Mouse (Mus musculus) hindbrain, embryonic 15.5 days (tissue): ENCODE measurements around the gene Golga2. TPM values are rescaled to one million over a fixed set of nuclear protein-coding genes. Genes with fewer than 3 reads are reported as not detected.
A peak's percentile ranks its signal among the peaks of the same experiment; 100 is the strongest.

ENCODE experiments used
- ATAC-seq: fragments of 200-750 bp; cut with Nextera tagmentation; 2 replicates; pipeline ENCODE4 v1.8.0; 2017; ENCODE audit warnings: low read depth, moderate number of reproducible peaks, moderate TSS enrichment; ENCODE audit not compliant: low FRiP score
- H3K27ac ChIP-seq: fragments of 300-500 bp; sonication (generic); replicated peaks from 2 replicates; pipeline ENCODE4 v1.5.1; 2015; ENCODE audit warnings: mild to moderate bottlenecking, inconsistent platforms
- H3K27me3 ChIP-seq: fragments of 300-500 bp; sonication (generic); 2 replicates; pipeline ENCODE4 v1.6.1; 2015; ENCODE audit warnings: control low read depth, inconsistent platforms
- H3K36me3 ChIP-seq: fragments of 300-500 bp; sonication (generic); 2 replicates; pipeline ENCODE4 v1.6.1; 2015; ENCODE audit warnings: control low read depth, inconsistent platforms
- H3K4me1 ChIP-seq: fragments of 300-500 bp; sonication (generic); replicated peaks from 2 replicates; pipeline ENCODE4 v1.6.1; 2015; ENCODE audit warnings: control low read depth, inconsistent platforms
- H3K4me2 ChIP-seq: fragments of 300-500 bp; sonication (generic); 2 replicates; pipeline ENCODE4 v1.6.1; 2015; ENCODE audit warnings: moderate library complexity, mild to moderate bottlenecking, inconsistent platforms
- H3K4me3 ChIP-seq: fragments of 300-500 bp; sonication (generic); 2 replicates; pipeline ENCODE4 v1.5.1; 2015; ENCODE audit warnings: mild to moderate bottlenecking, inconsistent platforms
- H3K9ac ChIP-seq: fragments of 300-500 bp; sonication (generic); 2 replicates; pipeline ENCODE4 v1.6.1; 2015; ENCODE audit warnings: inconsistent platforms
- H3K9me3 ChIP-seq: fragments of 300-500 bp; sonication (generic); 2 replicates; pipeline ENCODE4 v1.6.1; 2016; ENCODE audit warnings: control low read depth, inconsistent platforms
- WGBS: fragments of 180-500 bp; shearing (Covaris S2); methylation state at CpG from one replicate; pipeline ENCODE4 v1.1.7; 2015; 5-methylcytosine and 5-hydroxymethylcytosine counted together
- polyA plus RNA-seq: library from polyadenylated mRNA; unstranded; fragments of >200 nt; fragmentation: Nextera tagmentation; extraction: Ambion mirVana; gene quantifications from 2 replicates; pipeline ENCODE4 v1.2.1, GENCODE M21; 2015

The Golga2 gene
- polyA plus RNA-seq, 1 experiment from 2014 or later: 31.5 TPM

DNA sequence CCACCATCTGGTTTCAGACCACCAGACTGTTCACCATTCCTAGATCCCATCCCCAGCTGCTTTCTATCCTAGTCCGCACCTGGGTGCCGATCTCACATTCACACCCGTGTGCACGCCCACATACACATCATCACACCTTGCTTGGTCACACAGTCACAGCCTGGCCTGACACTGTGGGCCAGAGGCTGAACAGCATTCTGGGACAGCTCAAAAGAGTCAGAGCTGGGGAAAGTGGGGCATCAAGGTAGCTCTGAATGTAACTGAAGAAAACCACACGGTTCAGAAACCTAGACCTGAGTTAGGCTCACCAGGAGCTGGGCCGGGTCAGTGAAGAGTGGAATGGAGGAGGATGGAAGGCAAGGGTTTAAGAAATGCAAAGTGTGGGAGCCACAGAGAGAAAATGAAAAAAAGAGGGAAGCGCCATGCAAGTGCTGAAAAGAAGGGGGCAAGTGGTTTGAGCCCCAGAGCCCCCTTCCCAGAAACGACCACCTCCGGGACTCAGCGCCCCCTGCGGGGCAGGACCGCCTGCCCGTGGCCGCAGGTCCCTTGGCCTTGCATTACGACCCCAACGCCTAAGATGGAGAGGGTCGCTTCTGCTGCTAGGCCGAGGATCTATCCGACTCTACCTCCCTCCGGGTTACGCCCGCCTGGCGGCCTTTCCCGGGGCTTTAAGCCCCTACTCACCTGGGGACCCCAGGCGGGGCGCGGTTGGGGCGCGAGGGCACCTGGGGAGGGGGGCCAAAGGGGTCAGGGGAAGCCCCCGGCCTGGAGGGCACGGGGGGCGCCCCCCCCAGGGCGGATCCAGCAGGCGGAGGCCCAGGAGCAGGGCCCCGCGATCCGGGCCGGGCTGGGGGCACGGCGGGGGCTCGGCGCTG, 24.5 kb downstream of the Golga2 start:
- no peak for ATAC-seq
- H3K9ac ChIP-seq: peak overlapping the region; percentile 49
- H3K27ac ChIP-seq: no peak overlapping the region
- no peaks in the 10 kb centered on the region for H3K9me3 ChIP-seq
- 11% methylated on average over 40 of the region's 42 CpGs for WGBS
- H3K27me3 ChIP-seq: peaks cover 3% of the 10 kb centered on the region; the same call in 1 of the 2 replicates
- peaks cover 15% of the 10 kb centered on the region for H3K4me1 ChIP-seq
- H3K4me2 ChIP-seq: peak overlapping the region; percentile 93
- peak overlapping the region; percentile 47 for H3K4me3 ChIP-seq
- peaks cover 35% of the 10 kb centered on the region for H3K36me3 ChIP-seq

DNA sequence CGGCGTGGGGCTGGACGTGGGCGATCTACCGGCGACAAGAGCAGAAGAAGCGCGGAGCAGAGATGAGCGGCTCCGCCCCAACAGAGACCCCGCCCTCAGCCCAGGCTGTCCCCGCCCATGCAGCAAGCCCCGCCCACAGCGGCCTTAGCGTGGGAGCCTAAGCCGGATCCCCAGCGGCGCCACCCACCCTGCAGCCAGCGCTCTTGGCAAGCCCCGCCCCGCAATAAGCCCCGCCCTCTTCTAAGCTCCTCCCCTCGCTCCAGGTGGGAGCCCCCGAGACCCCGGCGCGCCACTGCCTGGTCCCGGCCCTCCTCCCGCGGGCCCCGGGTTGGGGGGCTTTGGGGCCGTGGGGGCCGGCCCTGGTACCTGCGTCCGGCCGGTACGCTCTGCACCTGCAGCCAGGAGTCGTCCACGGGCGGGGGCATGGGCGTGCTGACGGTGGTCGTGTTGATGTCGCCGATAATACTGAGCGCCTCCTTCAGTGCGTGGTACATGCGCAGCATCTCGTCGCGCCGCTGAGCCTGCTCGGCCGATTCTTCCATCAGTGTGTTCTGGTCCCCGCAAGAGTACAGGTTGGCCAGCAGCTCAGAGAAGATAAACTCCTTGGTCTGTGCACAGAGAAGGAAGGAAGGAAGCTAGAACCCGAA, 25.3 kb downstream of the Golga2 start:
- 4% methylated on average over 46 of the region's 56 CpGs for WGBS

DNA sequence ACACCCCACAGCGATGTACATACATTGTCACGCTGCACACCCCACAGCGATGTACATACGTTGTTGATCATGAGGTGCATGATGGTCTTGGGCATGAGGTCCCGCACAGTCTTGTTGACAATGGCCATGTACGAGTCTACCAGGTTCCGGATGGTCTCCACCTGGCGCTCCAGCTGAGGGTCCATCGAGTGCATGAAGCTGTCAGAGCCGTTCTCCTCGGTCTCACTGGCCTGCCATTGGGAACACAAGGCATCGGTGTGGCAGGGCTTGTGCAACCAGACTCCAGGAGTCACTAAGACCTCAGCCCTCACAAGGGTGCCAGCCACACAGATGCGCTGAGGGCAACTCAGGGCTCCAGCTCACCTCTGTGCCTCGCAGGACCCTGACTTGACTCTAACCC, 27.6 kb downstream of the Golga2 start:
- H3K4me1 ChIP-seq: peaks cover 27% of the 10 kb centered on the region
- H3K36me3 ChIP-seq: peaks cover 17% of the 10 kb centered on the region
- WGBS: 93% methylated on average over 14 of the region's 14 CpGs
- no peaks in the 10 kb centered on the region for H3K9me3 ChIP-seq
- peaks cover 6% of the 10 kb centered on the region; the same call in 1 of the 2 replicates for H3K27me3 ChIP-seq
- H3K4me2 ChIP-seq: no peak overlapping the region
- H3K9ac ChIP-seq: no peak overlapping the region
- no peak for ATAC-seq
- H3K27ac ChIP-seq: no peak overlapping the region
- no peak overlapping the region for H3K4me3 ChIP-seq

More for the DNA sequence above, 25.3 kb downstream of the Golga2 start:
- Histone ChIP-seq H3K4me3 (peak overlapping the region; percentile 47), H3K9ac (peak overlapping the region; percentile 49), H3K4me1 (peaks cover 19% of the 10 kb centered on the region), H3K9me3 (no peaks in the 10 kb centered on the region), H3K27ac (no peak overlapping the region), H3K27me3 (peaks cover 6% of the 10 kb centered on the region; the same call in 1 of the 2 replicates), H3K36me3 (peaks cover 32% of the 10 kb centered on the region), H3K4me2 (peak overlapping the region; percentile 93)
- ATAC-seq: peak; percentile 53; the same call in 1 of the 2 replicates

DNA sequence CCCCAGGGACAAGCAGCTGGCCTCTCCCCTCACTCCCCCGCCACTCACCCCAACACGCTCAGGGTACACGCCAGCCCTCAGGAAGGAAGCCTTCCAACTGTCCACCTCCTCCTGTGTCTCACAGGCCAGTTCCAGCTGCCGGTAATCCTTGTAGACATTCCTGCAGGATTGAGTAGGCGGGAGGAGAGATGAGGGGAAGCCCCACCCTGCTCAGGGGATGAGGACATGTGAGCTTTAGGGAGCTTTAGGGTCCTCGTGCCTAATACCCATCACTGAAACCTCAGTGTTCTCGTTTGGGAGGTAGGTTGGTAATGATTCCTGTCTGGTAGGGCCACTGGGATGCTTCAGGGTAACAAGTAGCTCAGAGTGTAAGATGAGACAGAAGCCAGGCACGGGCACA, 28.6 kb downstream of the Golga2 start:
- Histone ChIP-seq H3K4me1 (peaks cover 25% of the 10 kb centered on the region), H3K9me3 (no peaks in the 10 kb centered on the region), H3K9ac (no peak overlapping the region), H3K36me3 (peaks cover 11% of the 10 kb centered on the region), H3K27ac (no peak overlapping the region), H3K4me2 (no peak overlapping the region), H3K27me3 (peaks cover 11% of the 10 kb centered on the region), H3K4me3 (no peak overlapping the region)
- no peak for ATAC-seq
- 37% methylated on average over 8 of the region's 8 CpGs for WGBS

DNA sequence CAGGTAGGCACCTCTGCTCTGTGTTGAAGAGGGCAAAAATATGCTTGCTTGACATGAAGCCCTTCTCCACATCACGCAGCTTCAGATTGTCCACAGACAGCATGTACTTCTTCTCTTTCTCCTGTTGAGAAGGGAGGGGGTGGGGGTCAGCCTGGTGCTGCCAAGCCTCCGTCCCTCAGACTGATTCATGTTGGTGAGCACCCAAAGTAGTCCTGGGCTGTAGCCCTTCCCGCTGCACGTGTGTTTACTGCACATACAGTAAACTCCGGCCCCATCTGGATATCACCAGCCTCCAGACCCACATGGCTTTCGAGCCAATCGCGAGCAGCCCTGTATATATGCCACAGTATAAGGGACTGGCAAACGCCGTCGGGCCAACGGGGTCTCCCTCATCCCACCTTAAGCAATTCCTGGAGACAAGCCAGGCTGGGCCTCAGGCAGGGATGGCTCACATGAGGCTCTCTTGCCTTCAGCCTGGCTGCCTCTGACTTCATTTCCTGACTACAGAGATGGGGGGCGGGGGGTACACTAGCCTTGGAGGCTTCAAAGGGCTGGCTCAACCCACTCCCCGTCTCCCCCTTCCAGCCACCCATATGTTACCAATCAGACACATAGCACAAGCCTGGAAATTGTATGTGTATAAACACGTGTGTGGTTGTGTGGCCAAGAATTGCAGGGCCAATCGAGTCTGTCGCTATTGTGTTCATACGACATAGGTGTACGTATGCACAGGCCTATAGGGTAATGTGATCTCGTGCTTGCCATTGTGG, 29.9 kb downstream of the Golga2 start:
- ATAC-seq: no peak

DNA sequence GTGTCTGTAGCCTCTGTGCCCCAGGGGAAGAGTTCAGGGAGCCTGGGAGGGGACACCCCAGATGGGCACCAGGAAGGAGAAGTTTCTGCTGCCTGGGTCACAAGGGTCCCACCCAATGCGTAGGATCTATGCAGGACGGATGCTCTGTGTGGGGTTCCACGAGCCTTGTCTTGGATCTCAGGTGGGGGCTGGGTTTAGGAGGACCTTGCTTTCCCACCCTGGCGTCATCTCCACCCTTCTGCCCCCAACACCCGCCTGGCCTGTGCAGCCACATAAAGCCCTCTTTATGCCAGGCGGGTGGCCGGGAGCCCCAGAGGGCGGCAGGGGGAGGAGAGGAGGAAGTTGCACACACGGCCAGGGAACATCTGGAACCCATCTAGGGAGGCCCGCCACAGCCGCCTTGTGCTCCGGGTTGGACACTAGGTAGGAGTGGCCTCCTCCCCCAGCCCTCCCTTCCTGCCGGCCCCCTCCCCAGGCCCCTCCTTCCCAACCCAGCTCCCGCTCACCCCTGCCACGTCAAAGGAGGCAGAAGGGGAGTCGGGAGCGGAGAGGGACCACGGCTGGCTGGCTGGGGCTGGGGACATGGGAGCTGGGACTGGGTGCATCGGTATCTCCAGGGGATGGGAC, 30.7 kb downstream of the Golga2 start:
- no peaks in the 10 kb centered on the region for H3K9me3 ChIP-seq
- no peak overlapping the region; the same call in 1 of the 2 replicates for H3K27ac ChIP-seq
- peaks cover 8% of the 10 kb centered on the region; the same call in 1 of the 2 replicates for H3K36me3 ChIP-seq
- H3K27me3 ChIP-seq: peaks cover 11% of the 10 kb centered on the region
- 0 out of 2 replicates have a peak overlapping the region, but pooled peaks have one; percentile 4 for H3K4me3 ChIP-seq
- H3K4me1 ChIP-seq: peaks cover 25% of the 10 kb centered on the region
- H3K9ac ChIP-seq: no peak overlapping the region
- H3K4me2 ChIP-seq: peak overlapping the region; percentile 43
- ATAC-seq: peak; percentile 39; the same call in 1 of the 2 replicates
- WGBS: 18% methylated on average over 17 of the region's 19 CpGs

More for the DNA sequence above, 29.9 kb downstream of the Golga2 start:
- no peak overlapping the region for H3K4me2 ChIP-seq
- H3K27me3 ChIP-seq: peaks cover 11% of the 10 kb centered on the region
- peaks cover 8% of the 10 kb centered on the region; the same call in 1 of the 2 replicates for H3K36me3 ChIP-seq
- H3K4me1 ChIP-seq: peaks cover 22% of the 10 kb centered on the region
- no peak overlapping the region; the same call in 1 of the 2 replicates for H3K27ac ChIP-seq
- 69% methylated on average over 20 of the region's 20 CpGs for WGBS
- H3K9ac ChIP-seq: no peak overlapping the region
- H3K4me3 ChIP-seq: no peak overlapping the region
- H3K9me3 ChIP-seq: no peaks in the 10 kb centered on the region

DNA sequence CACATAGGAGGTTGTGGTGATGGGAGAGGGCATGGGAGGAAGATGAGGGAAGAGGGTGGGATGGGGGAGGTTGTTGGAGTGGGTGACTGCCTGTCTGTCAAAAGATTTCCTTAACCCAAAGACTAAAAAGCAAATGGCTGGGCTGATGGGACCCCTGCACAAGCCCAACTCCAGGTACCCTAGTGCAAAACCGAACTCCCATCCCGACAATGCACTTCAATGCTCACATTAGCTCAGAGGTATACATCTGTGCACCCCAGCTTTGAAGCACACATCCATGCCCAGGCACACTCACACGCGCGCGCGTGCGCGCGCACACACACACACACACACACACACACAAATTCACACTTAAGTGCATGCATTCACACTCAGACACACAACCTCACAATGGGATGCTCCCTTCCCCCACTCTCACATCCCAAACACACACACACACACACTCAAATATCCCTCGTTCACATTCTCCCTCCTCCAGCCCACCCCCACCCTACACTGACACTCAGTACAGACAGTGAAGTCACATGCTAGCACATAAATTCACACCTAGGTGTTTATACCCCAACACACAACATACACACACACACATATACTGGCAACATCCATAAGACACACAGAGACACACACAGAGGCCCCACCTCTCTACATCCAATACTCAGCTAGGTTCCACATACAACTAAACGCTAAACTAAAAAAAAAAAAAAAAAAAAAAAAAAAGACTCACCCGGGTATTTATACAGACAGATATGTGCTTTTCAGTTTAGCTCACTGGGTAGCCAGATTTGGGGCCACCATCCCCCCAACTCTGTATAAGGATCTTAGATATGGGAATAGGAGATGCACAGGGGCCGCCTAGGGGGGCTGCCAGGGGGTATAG, 31.8 kb downstream of the Golga2 start:
- Histone ChIP-seq H3K4me3 (no peak overlapping the region), H3K36me3 (peaks cover 8% of the 10 kb centered on the region; the same call in 1 of the 2 replicates), H3K9me3 (no peaks in the 10 kb centered on the region), H3K27me3 (peaks cover 11% of the 10 kb centered on the region), H3K27ac (no peak overlapping the region), H3K4me1 (peaks cover 34% of the 10 kb centered on the region), H3K4me2 (peak overlapping the region; percentile 43; the same call in 1 of the 2 replicates), H3K9ac (no peak overlapping the region)
- WGBS: 80% methylated on average over 14 of the region's 14 CpGs
- ATAC-seq: no peak

DNA sequence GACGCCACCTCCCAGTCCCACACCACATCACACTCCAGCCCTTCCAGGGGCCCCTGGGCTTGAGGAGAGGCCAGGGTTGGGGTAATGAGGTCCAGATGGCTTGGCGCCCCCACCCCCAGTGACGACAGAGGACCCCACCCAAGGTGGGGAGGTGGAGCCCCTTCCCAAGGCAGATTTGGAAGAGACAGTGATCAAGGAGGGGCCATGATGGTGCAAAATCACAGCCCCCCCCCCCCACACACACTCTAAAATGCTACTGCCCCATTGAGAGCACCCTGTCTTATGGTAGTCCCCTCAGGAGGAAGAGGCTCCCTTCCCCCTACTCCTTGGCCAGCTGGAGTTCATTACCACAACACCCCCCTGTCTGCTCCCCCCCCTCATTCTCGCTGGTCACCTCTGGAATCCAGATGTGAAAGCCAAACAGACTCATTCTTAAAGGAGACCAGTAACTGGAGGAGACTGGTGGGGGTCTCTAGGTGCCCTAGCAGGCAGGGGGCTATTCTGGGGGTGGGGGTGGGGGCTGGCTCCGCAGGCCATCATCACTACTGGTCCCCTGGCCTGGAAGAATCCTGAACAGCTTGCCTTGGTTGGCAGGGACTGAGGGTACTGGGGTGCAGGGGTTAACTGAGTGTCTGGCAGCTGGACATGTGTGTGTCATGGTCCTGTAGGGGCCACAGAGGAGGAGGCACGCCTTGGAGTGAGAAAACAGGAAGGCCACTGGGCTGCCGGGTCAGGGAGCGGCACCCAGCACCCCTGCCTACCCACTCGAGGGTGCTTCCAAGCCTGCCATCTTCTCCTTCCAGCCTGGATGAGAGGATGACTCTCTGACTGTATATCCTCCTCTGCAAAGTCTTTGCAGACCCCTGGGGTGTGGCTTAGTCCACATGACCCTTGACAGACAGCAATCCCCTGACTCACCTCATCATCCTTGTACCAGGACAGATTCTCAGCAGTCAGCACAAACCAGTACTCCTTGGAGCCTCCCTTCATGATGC, 32.7 kb downstream of the Golga2 start:
- H3K27me3 ChIP-seq: peaks cover 9% of the 10 kb centered on the region
- H3K27ac ChIP-seq: no peak overlapping the region
- no peaks in the 10 kb centered on the region for H3K9me3 ChIP-seq
- H3K4me3 ChIP-seq: no peak overlapping the region
- no peak overlapping the region for H3K9ac ChIP-seq
- H3K36me3 ChIP-seq: peaks cover 4% of the 10 kb centered on the region; the same call in 1 of the 2 replicates
- H3K4me1 ChIP-seq: peaks cover 34% of the 10 kb centered on the region
- H3K4me2 ChIP-seq: no peak overlapping the region
- 60% methylated on average over 9 of the region's 9 CpGs for WGBS
- no peak for ATAC-seq

DNA sequence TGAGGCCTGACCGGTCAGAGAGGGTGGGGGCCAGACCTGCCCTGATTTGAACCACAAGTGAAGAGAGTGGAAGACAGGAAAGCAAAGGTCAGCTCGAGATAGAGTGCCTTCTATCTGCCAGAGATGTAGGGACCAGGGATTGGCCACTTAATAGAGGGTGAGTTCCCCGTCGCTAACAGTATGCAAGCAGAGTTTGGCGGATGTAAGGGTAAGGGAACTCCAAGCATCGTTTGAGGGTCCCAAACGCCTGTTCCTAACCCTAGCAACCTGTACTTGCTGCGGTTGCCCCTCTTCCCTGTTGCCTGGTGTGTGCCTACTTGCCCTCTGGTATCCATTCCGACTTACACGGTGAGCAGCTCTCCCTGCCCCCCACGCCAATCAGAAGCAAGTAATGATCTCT, 33.5 kb downstream of the Golga2 start:
- H3K4me3 ChIP-seq: no peak overlapping the region
- ATAC-seq: no peak
- no peak overlapping the region for H3K4me2 ChIP-seq
- H3K27me3 ChIP-seq: peaks cover 8% of the 10 kb centered on the region; the same call in 1 of the 2 replicates
- no peak overlapping the region for H3K27ac ChIP-seq
- peaks cover 34% of the 10 kb centered on the region for H3K4me1 ChIP-seq
- no peak overlapping the region for H3K9ac ChIP-seq
- no peaks in the 10 kb centered on the region for H3K9me3 ChIP-seq
- peaks cover 3% of the 10 kb centered on the region; the same call in 1 of the 2 replicates for H3K36me3 ChIP-seq
- WGBS: 66% methylated on average over 11 of the region's 11 CpGs
